Mouse (Mus musculus) testis, adult 2 months (tissue): ENCODE results near the gene Tgds. TPM values are rescaled to one million over a fixed set of nuclear protein-coding genes. Genes with fewer than 3 reads are reported as not detected.

Source experiments
- H3K27ac ChIP-seq: fragments of 200-500 bp; 2 replicates; pipeline ENCODE4 v1.5.1; 2012; ENCODE audit warnings: low read depth, low read length; ENCODE audit not compliant: control insufficient read depth, insufficient read depth
- H3K27me3 ChIP-seq: fragments of 200-500 bp; 2 replicates; pipeline ENCODE4 v1.6.1; 2012; ENCODE audit warnings: mild to moderate bottlenecking, low read length, moderate library complexity; ENCODE audit not compliant: control insufficient read depth, insufficient read depth
- H3K36me3 ChIP-seq: fragments of 200-500 bp; 2 replicates; pipeline ENCODE4 v1.6.1; 2012; ENCODE audit warnings: mild to moderate bottlenecking, low read length; ENCODE audit not compliant: control insufficient read depth, insufficient read depth
- H3K4me1 ChIP-seq: fragments of 200-500 bp; 2 replicates; pipeline ENCODE4 v1.6.1; 2012; ENCODE audit warnings: low read length; ENCODE audit not compliant: control insufficient read depth, insufficient read depth
- H3K4me3 ChIP-seq: fragments of 200-500 bp; 2 replicates; pipeline ENCODE4 v1.5.1; 2012; ENCODE audit warnings: low read depth, mild to moderate bottlenecking, low read length, moderate library complexity, mixed read lengths; ENCODE audit not compliant: control insufficient read depth
- CTCF ChIP-seq: fragments of 200-500 bp; IDR thresholded peaks from 2 replicates; pipeline ENCODE4 v1.5.1; 2012; ENCODE audit warnings: low read depth, mild to moderate bottlenecking, inconsistent platforms, low read length, moderate library complexity; ENCODE audit not compliant: control insufficient read depth, insufficient read depth, insufficient replicate concordance
- POLR2A ChIP-seq: fragments of 200-500 bp; IDR thresholded peaks from 2 replicates; pipeline ENCODE4 v1.6.1; 2012; ENCODE audit warnings: low read depth, mild to moderate bottlenecking, inconsistent platforms, low read length, moderate library complexity; ENCODE audit not compliant: control insufficient read depth
- polyA plus RNA-seq: library from polyadenylated mRNA; depleted of rRNA; stranded (reverse); fragments of >200 nt; gene quantifications from 2 replicates; pipeline ENCODE4 v1.2.3, GENCODE M21; 2012; rRNA removed

Tgds gene
- polyA plus RNA-seq, 1 experiment: 3.5 TPM

GRCm38 (mm10) chr14:118083851-118084250 is 48.7 kb downstream of the Tgds start:
- no peak overlapping the region for H3K27ac ChIP-seq
- no peak overlapping the region for H3K4me3 ChIP-seq
- peaks cover 8% of the 10 kb centered on the region for H3K4me1 ChIP-seq
- TF ChIP-seq POLR2A (no peak), CTCF (no peak)
- no peaks in the 10 kb centered on the region for H3K27me3 ChIP-seq
- H3K36me3 ChIP-seq: no peaks in the 10 kb centered on the region

DNA sequence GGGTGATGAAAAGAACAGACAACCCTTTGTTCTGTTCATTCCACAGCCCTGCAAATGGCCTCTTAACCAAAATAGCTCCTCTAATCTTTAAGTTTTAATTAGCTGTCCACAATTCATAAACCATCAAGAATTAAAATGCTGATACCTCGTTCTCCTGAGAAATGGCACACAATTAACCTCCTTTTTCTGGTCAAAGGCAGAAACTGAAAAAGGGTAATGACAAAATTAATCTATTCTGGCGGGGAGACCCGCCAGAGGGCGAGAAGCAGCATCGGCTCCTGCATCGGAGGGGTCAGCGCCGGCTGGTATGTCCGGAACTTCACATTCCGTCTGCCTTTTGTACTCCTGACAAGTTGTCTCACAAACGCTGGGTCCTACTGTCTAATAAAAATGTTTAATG is 51.9 kb downstream of the Tgds start:
- Histone ChIP-seq H3K27ac (no peak overlapping the region), H3K4me3 (no peak overlapping the region), H3K36me3 (no peaks in the 10 kb centered on the region), H3K4me1 (no peaks in the 10 kb centered on the region), H3K27me3 (no peaks in the 10 kb centered on the region)
- TF ChIP-seq POLR2A: no peak

GRCm38 (mm10) chr14:118070100-118070499 is 62.5 kb downstream of the Tgds start:
- no peak for TF ChIP-seq POLR2A
- TF ChIP-seq CTCF: no peak
- H3K4me3 ChIP-seq: no peak overlapping the region
- no peaks in the 10 kb centered on the region for H3K36me3 ChIP-seq
- H3K27me3 ChIP-seq: no peaks in the 10 kb centered on the region
- no peak overlapping the region for H3K27ac ChIP-seq
- H3K4me1 ChIP-seq: no peaks in the 10 kb centered on the region

GRCm38 (mm10) chr14:118069439-118070079 is 63.0 kb downstream of the Tgds start:
- H3K36me3 ChIP-seq: no peaks in the 10 kb centered on the region
- TF ChIP-seq POLR2A (no peak), CTCF (no peak)
- H3K4me1 ChIP-seq: no peaks in the 10 kb centered on the region
- H3K4me3 ChIP-seq: no peak overlapping the region
- no peak overlapping the region for H3K27ac ChIP-seq
- H3K27me3 ChIP-seq: no peaks in the 10 kb centered on the region

Other genes starting within 250 kb of the Tgds start
- 4.0 and 5.0 TPM in 2 replicates for gene Dct, start 80.5 kb downstream of the Tgds start, polyA plus RNA-seq
- 25.2 and 26.3 TPM in 2 replicates for gene Gpr180, start 4.4 kb upstream of the Tgds start, polyA plus RNA-seq
- gene Sox21, start 104.3 kb upstream of the Tgds start, polyA plus RNA-seq: 0.02 TPM in 1 of 2 replicates, not detected in the other
- gene Gm9376, start 134.2 kb upstream of the Tgds start, polyA plus RNA-seq: not detected in 2 replicates